Mouse (Mus musculus): Measurements from ENCODE around the gene Sbno2. TPM values are rescaled to one million over a fixed set of nuclear protein-coding genes. Genes with fewer than 3 reads are reported as not detected.

Sbno2 gene
- polyA plus RNA-seq, 1 experiment from 2014 or later: 10.7 TPM

DNA sequence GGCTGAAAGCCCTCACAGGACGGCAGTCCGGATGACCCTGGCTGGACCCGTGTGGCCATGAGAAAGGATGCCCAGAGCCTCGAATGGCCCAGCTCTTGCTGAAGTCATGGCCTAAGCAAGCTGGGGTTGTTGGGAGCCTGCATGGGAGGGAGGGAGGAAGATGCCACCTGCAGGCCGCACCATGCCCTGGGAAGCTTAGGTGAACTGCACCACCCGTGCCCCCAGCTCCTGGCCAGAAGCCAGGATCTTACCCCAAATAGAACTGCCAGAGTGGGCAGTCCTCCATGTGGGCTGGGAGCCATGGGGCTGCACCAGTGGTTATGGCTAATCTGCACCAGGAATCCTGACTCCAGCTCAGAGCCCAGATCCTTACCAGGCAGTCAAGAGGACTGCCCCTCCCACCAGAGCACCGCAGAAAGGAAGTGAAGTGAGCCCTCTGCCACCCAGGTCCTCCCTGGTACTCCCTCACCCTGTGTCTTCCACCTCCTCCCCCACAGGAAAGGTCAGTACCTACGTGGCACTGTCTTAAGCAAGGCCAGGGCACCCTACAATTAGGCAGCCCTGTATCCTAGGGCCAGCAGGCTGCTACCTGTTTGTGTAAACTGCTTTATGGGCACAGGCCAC lies 28.0 kb upstream of the Sbno2 start:
- ATAC-seq (ENCODE audit: low FRiP score, low TSS enrichment) (no peak), DNase-seq (ENCODE audit: low spot score) (peak; percentile 30)
- Histone ChIP-seq H3K9me3 (ENCODE audit: control insufficient read depth, low read length) (no peaks in the 10 kb centered on the region), H3K9ac (ENCODE audit: low read length) (no peak overlapping the region), H3K4me1 (replicated peaks; ENCODE audit: control insufficient read depth, insufficient read depth) (no peaks in the 10 kb centered on the region), H3K4me2 (replicated peaks; ENCODE audit: low read depth) (no peak overlapping the region), H3K36me3 (ENCODE audit: control insufficient read depth, insufficient read depth, low read length) (peaks cover 32% of the 10 kb centered on the region), H3K27me3 (ENCODE audit: control insufficient read depth, insufficient read depth, low read length) (no peaks in the 10 kb centered on the region), H3K27ac (replicated peaks) (no peak overlapping the region), H3K4me3 (ENCODE audit: low read depth, low read length) (no peak overlapping the region)
- 64% methylated on average over 8 of the region's 8 CpGs for WGBS
- TF ChIP-seq CTCF (IDR thresholded peaks at IDR 0.05; ENCODE audit: low read depth) (peak; percentile 40), EP300 (optimal IDR thresholded peaks at IDR 0.05) (no peak)

DNA sequence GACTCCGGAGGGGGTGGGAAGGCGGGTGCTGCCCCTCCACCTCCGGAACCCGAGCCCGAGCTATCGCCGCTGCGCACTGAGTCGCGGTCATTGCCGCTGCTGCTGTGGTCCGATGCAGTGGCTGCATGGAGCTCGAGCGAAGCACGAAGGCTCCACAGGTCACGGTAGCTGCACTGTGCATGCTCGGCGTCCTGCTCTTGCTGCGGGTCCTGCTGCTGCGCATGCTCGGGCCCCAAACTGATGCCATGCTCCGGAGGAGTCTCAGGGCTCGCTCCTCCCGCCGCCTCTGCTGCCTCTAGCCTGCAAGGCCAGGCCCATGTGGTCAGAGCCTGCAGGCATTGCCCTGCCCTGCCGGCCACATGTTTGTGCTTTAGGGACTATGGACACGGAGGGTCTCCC lies 26.6 kb upstream of the Sbno2 start:
- WGBS: 68% methylated on average over 27 of the region's 27 CpGs
- H3K27ac ChIP-seq (replicated peaks): no peak overlapping the region
- H3K27me3 ChIP-seq (ENCODE audit: control insufficient read depth, insufficient read depth, low read length): no peaks in the 10 kb centered on the region
- H3K4me3 ChIP-seq (ENCODE audit: low read depth, low read length): no peak overlapping the region
- no peaks in the 10 kb centered on the region for H3K9me3 ChIP-seq (ENCODE audit: control insufficient read depth, low read length)
- ATAC-seq (ENCODE audit: low FRiP score, low TSS enrichment) (no peak), DNase-seq (ENCODE audit: low spot score) (no peak)
- H3K4me2 ChIP-seq (replicated peaks; ENCODE audit: low read depth): no peak overlapping the region
- H3K36me3 ChIP-seq (ENCODE audit: control insufficient read depth, insufficient read depth, low read length): peaks cover 45% of the 10 kb centered on the region
- H3K4me1 ChIP-seq (replicated peaks; ENCODE audit: control insufficient read depth, insufficient read depth): no peaks in the 10 kb centered on the region
- TF ChIP-seq EP300 (optimal IDR thresholded peaks at IDR 0.05): no peak
- H3K9ac ChIP-seq (ENCODE audit: low read length): no peak overlapping the region

DNA sequence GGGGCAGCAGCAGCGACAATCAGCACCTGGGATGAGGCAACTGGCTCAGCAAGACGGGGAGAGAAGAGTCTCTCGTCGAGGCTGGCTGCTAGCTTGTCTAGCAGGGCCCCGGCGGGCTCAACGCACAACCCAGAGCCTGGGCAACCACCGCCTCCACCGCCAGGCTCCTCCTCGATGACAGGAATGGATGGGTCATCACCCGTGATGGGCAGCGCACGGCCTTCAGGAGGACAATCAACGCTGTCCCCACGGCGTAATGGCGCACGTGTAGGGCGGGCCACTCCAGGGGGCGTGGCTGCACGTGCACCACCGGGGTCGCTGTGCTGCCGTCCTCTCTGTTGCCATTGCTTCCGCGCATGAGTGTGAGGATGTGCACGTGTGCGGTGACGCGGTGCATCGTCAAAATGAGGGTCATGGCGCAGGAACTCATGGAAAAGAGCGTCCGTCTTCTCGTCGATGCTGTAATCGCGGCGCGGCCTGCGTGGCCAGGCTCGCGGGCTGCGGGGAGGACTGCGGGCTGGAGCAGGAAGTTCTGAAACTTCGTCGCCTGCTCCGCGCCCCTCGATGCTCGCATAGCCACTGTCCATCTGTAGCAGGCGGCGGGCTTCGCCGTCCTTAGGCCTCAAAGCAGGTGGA lies 26.1 kb upstream of the Sbno2 start:
- Histone ChIP-seq H3K27me3 (ENCODE audit: control insufficient read depth, insufficient read depth, low read length) (no peaks in the 10 kb centered on the region), H3K4me3 (ENCODE audit: low read depth, low read length) (no peak overlapping the region), H3K27ac (replicated peaks) (no peak overlapping the region), H3K9me3 (ENCODE audit: control insufficient read depth, low read length) (no peaks in the 10 kb centered on the region), H3K4me1 (replicated peaks; ENCODE audit: control insufficient read depth, insufficient read depth) (no peaks in the 10 kb centered on the region), H3K36me3 (ENCODE audit: control insufficient read depth, insufficient read depth, low read length) (peaks cover 45% of the 10 kb centered on the region), H3K4me2 (replicated peaks; ENCODE audit: low read depth) (no peak overlapping the region), H3K9ac (ENCODE audit: low read length) (no peak overlapping the region)
- peak; percentile 27 for DNase-seq (ENCODE audit: low spot score)
- WGBS: 40% methylated on average over 55 of the region's 55 CpGs
- no peak for ATAC-seq (ENCODE audit: low FRiP score, low TSS enrichment)
- TF ChIP-seq CTCF (IDR thresholded peaks at IDR 0.05; ENCODE audit: low read depth): peak; percentile 5; the same call in 1 of the 2 replicates
- TF ChIP-seq EP300 (optimal IDR thresholded peaks at IDR 0.05): no peak

DNA sequence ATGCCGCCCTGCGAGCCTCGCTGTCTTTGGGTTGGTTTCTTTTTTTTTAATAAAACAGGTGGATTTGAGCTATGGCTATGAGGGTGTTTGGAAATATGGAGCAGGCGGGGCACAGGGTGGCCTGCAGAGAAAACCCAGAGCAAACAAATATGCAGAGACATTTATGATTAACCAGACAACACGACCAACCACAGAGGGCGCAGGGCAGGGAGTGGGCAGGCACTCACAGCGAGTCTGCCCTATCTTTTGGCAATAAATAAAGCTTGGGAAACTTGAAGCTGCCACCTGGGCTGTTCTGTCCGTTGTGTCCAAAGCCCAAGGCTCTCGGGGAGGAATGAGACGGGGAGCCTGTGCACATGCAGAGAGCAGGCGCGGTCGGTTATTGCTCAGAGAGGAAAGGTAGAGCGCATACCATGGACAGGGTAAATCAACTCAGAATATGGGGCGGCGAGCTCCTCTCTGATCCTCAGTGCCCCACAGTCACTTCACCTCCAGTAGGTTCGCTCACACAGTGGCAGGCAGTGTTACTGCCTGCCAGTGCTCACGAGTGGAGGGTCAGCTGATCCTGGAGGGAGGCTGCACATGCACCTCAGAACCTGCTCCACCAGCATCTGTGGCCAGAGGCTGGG lies 25.1 kb upstream of the Sbno2 start:
- Histone ChIP-seq H3K4me1 (replicated peaks; ENCODE audit: control insufficient read depth, insufficient read depth) (no peaks in the 10 kb centered on the region), H3K27me3 (ENCODE audit: control insufficient read depth, insufficient read depth, low read length) (no peaks in the 10 kb centered on the region), H3K9me3 (ENCODE audit: control insufficient read depth, low read length) (no peaks in the 10 kb centered on the region), H3K27ac (replicated peaks) (0 out of 2 replicates have a peak overlapping the region, but pooled peaks have one; percentile 18), H3K4me2 (replicated peaks; ENCODE audit: low read depth) (no peak overlapping the region), H3K9ac (ENCODE audit: low read length) (no peak overlapping the region), H3K36me3 (ENCODE audit: control insufficient read depth, insufficient read depth, low read length) (peaks cover 50% of the 10 kb centered on the region), H3K4me3 (ENCODE audit: low read depth, low read length) (no peak overlapping the region)
- TF ChIP-seq CTCF (IDR thresholded peaks at IDR 0.05; ENCODE audit: low read depth): peak; percentile 27; the same call in 1 of the 2 replicates
- no peak for TF ChIP-seq EP300 (optimal IDR thresholded peaks at IDR 0.05)
- ATAC-seq (ENCODE audit: low FRiP score, low TSS enrichment) (peak; percentile 34), DNase-seq (ENCODE audit: low spot score) (peak; percentile 82)
- WGBS: 59% methylated on average over 18 of the region's 18 CpGs

DNA sequence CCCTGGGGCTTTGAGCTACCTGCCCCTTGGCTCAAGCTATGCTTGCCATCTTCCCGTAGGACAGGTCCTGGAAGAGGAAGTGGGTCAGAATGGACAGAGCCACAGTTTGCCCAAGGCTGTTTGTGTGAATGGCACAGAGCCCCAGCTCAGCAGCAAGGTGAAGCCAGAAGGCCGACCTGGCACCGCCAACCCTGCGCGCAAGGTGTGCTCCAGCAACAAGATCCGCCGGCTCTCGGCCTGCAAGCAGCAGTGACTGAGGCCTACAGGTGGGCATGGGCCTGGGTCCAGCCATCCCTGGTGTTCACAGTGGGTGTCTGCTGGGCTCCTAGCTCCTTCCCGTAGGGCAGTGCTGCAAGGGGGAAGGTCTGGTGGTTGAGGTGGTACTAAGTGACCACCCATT lies 24.5 kb upstream of the Sbno2 start:
- no peak for TF ChIP-seq CTCF (IDR thresholded peaks at IDR 0.05; ENCODE audit: low read depth)
- no peak for TF ChIP-seq EP300 (optimal IDR thresholded peaks at IDR 0.05)
- DNase-seq (ENCODE audit: low spot score): peak; percentile 24
- no peak overlapping the region for H3K4me2 ChIP-seq (replicated peaks; ENCODE audit: low read depth)
- no peak for ATAC-seq (ENCODE audit: low FRiP score, low TSS enrichment)
- H3K27ac ChIP-seq (replicated peaks): no peak overlapping the region
- WGBS: 85% methylated on average over 9 of the region's 9 CpGs
- H3K9me3 ChIP-seq (ENCODE audit: control insufficient read depth, low read length): no peaks in the 10 kb centered on the region
- H3K9ac ChIP-seq (ENCODE audit: low read length): no peak overlapping the region
- no peaks in the 10 kb centered on the region for H3K27me3 ChIP-seq (ENCODE audit: control insufficient read depth, insufficient read depth, low read length)
- peaks cover 53% of the 10 kb centered on the region for H3K36me3 ChIP-seq (ENCODE audit: control insufficient read depth, insufficient read depth, low read length)
- H3K4me3 ChIP-seq (ENCODE audit: low read depth, low read length): no peak overlapping the region
- H3K4me1 ChIP-seq (replicated peaks; ENCODE audit: control insufficient read depth, insufficient read depth): no peaks in the 10 kb centered on the region

DNA sequence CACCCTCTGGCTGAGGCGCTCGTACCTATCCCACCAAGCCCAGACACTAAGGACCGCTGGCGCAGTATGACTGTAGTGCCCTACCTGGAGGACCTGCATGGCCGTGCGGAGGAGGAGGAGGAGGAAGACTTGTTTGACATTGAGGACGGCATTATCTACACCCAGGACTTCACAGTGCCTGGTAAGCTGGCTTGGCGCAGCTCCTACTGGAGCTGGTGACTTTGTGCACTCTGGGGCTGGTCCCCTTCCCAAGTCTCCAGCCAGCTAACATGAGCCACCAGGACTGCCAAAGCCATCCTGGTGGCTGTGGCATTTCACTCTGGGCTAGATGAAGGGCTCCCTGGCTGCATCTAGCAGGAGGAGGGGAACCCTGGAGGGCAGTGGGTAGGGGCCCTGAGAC lies 22.5 kb upstream of the Sbno2 start:
- no peak overlapping the region for H3K4me3 ChIP-seq (ENCODE audit: low read depth, low read length)
- no peak overlapping the region for H3K4me2 ChIP-seq (replicated peaks; ENCODE audit: low read depth)
- H3K27ac ChIP-seq (replicated peaks): no peak overlapping the region
- no peak overlapping the region for H3K9ac ChIP-seq (ENCODE audit: low read length)
- no peak for TF ChIP-seq CTCF (IDR thresholded peaks at IDR 0.05; ENCODE audit: low read depth)
- TF ChIP-seq EP300 (optimal IDR thresholded peaks at IDR 0.05): no peak
- H3K27me3 ChIP-seq (ENCODE audit: control insufficient read depth, insufficient read depth, low read length): no peaks in the 10 kb centered on the region
- no peaks in the 10 kb centered on the region for H3K4me1 ChIP-seq (replicated peaks; ENCODE audit: control insufficient read depth, insufficient read depth)
- no peaks in the 10 kb centered on the region for H3K9me3 ChIP-seq (ENCODE audit: control insufficient read depth, low read length)
- no peak for ATAC-seq (ENCODE audit: low FRiP score, low TSS enrichment)
- peaks cover 53% of the 10 kb centered on the region for H3K36me3 ChIP-seq (ENCODE audit: control insufficient read depth, insufficient read depth, low read length)
- 91% methylated on average over 8 of the region's 8 CpGs for WGBS
- DNase-seq (ENCODE audit: low spot score): no peak

All from stomach, postnatal 0 days (tissue).